In genomic region chr1:85071690-85072089, GRCm38 (mm10) we compare ENCODE assay signal across 26 mouse cellular contexts. TPM values are rescaled to one million over a fixed set of nuclear protein-coding genes. Genes with fewer than 3 reads are reported as not detected.
"Had no signal": no experiment of that assay in that cellular context is flagged by ENCODE, and none has a peak within 500 bp of the region (broad histone marks: within the 10 kb centered on the region; RNA-seq: fewer than 3 reads in every experiment).

No protein-coding gene starts in this region.

RNA-seq across cellular contexts. Expression of gene Gm10553, which starts 28.3 kb away (rescaled TPM):
- polyA plus RNA-seq: heart, embryonic 11.5 days; heart, embryonic 12.5 days; heart, embryonic 13.5 days; heart, embryonic 14.5 days; heart, embryonic 15.5 days; heart, embryonic 16.5 days; heart, postnatal 0 days; hindbrain, embryonic 10.5 days; hindbrain, embryonic 11.5 days; hindbrain, embryonic 12.5 days; hindbrain, embryonic 13.5 days; hindbrain, embryonic 14.5 days; hindbrain, embryonic 15.5 days; hindbrain, embryonic 16.5 days; hindbrain, postnatal 0 days; inflammation-experienced regulatory T-cells, adult 6 months; intestine, embryonic 14.5 days; intestine, embryonic 15.5 days; intestine, embryonic 16.5 days; intestine, postnatal 0 days; kidney, adult 2 months; kidney, embryonic 14.5 days; kidney, embryonic 15.5 days; kidney, embryonic 16.5 days; kidney, postnatal 0 days; large intestine, adult 2 months had no signal

RNA-seq across cellular contexts. Expression of gene A530032D15Rik, which starts 38.0 kb away (rescaled TPM):
- polyA plus RNA-seq: heart, embryonic 11.5 days; heart, embryonic 12.5 days; heart, embryonic 13.5 days; heart, embryonic 14.5 days; heart, embryonic 15.5 days; heart, embryonic 16.5 days; heart, postnatal 0 days; hindbrain, embryonic 10.5 days; hindbrain, embryonic 11.5 days; hindbrain, embryonic 12.5 days; hindbrain, embryonic 13.5 days; hindbrain, embryonic 14.5 days; hindbrain, embryonic 15.5 days; hindbrain, embryonic 16.5 days; hindbrain, postnatal 0 days; intestine, embryonic 14.5 days; intestine, embryonic 15.5 days; intestine, embryonic 16.5 days; intestine, postnatal 0 days; kidney, adult 2 months; kidney, embryonic 14.5 days; kidney, embryonic 15.5 days; kidney, embryonic 16.5 days; kidney, postnatal 0 days had no signal
